Mouse (Mus musculus) lung, embryonic 16.5 days (tissue): Measurements from ENCODE around the gene Ano4. TPM values are rescaled to one million over a fixed set of nuclear protein-coding genes. Genes with fewer than 3 reads are reported as not detected.

Experiments
- ATAC-seq: fragments of 200-750 bp; cut with Nextera tagmentation; 2 replicates; pipeline ENCODE4 v1.8.0; 2017; ENCODE audit warnings: low read depth, mild to moderate bottlenecking, moderate library complexity
- H3K27ac ChIP-seq: fragments of 300-500 bp; sonication (generic); 2 replicates; pipeline ENCODE4 v1.5.1; 2014; ENCODE audit warnings: mild to moderate bottlenecking, control low read depth, low read length
- H3K27me3 ChIP-seq: fragments of 300-500 bp; sonication (generic); 2 replicates; pipeline ENCODE4 v1.6.1; 2014; ENCODE audit warnings: low read depth, low read length, mixed read lengths; ENCODE audit not compliant: control insufficient read depth, insufficient read depth
- H3K36me3 ChIP-seq: fragments of 300-500 bp; sonication (generic); 2 replicates; pipeline ENCODE4 v1.6.1; 2014; ENCODE audit warnings: low read length; ENCODE audit not compliant: control insufficient read depth, insufficient read depth
- H3K4me1 ChIP-seq: fragments of 300-500 bp; sonication (generic); replicated peaks from 2 replicates; pipeline ENCODE4 v1.6.1; 2014; ENCODE audit warnings: low read length, mixed read lengths; ENCODE audit not compliant: control insufficient read depth, insufficient read depth
- H3K4me2 ChIP-seq: fragments of 300-500 bp; sonication (generic); 2 replicates; pipeline ENCODE4 v1.6.1; 2014; ENCODE audit warnings: low read depth, low read length, control low read depth
- H3K4me3 ChIP-seq: fragments of 300-500 bp; sonication (generic); 2 replicates; pipeline ENCODE4 v1.5.1; 2014; ENCODE audit warnings: mild to moderate bottlenecking, low read length, control low read depth
- H3K9ac ChIP-seq: fragments of 300-500 bp; sonication (generic); 2 replicates; pipeline ENCODE4 v1.6.1; 2014; ENCODE audit warnings: low read length, control low read depth
- H3K9me3 ChIP-seq: fragments of 300-500 bp; sonication (generic); 2 replicates; pipeline ENCODE4 v1.6.1; 2016; ENCODE audit warnings: low read length; ENCODE audit not compliant: control insufficient read depth
- WGBS: fragments of 180-500 bp; shearing (Covaris S2); extraction: QIAGEN DNeasy Blood & Tissue Kit; methylation state at CpG from one replicate; pipeline ENCODE4 v1.1.7; 2014; 5-methylcytosine and 5-hydroxymethylcytosine counted together
- polyA plus RNA-seq: library from polyadenylated mRNA; unstranded; fragments of >200 nt; fragmentation: Nextera tagmentation; extraction: Ambion mirVana; gene quantifications from 2 replicates; pipeline ENCODE4 v1.2.1, GENCODE M21; 2015

Gene Ano4
- polyA plus RNA-seq, 1 experiment from 2014 or later = 0.74 TPM

- H3K4me2 ChIP-seq = no peak overlapping the region
- peak; percentile 23; the same call in 1 of the 2 replicates for ATAC-seq
Measured at GRCm38 (mm10) chr10:88970951-88971725, 373.4 kb downstream of the Ano4 start.

DNA sequence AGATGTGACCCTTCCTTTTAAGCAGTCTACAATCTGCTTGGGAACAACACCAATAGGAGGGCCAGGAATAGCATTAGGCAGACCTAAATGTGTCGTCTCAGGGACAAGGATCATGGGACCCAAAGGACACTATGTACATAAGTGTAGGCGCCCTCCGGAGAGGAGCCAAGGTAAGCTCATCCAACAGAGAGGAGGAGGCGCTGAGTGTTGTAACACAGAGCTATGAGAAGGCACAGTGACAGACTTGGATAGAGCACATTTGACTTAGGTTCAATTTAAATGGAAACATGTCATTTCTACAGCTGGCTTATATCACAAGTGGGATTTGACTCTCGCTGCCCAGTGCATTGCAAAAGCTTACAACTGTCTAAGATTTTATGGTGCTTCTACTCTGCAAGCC is 376.0 kb downstream of the Ano4 start:
- no peak overlapping the region for H3K9ac ChIP-seq
- 76% methylated on average over 5 of the region's 5 CpGs for WGBS
- no peaks in the 10 kb centered on the region for H3K27me3 ChIP-seq
- no peaks in the 10 kb centered on the region for H3K36me3 ChIP-seq
- no peaks in the 10 kb centered on the region for H3K9me3 ChIP-seq
- no peak for ATAC-seq
- H3K4me1 ChIP-seq = no peaks in the 10 kb centered on the region
- no peak overlapping the region for H3K4me2 ChIP-seq
- H3K4me3 ChIP-seq = no peak overlapping the region
- no peak overlapping the region for H3K27ac ChIP-seq

More at GRCm38 (mm10) chr10:88970951-88971725, 373.4 kb downstream of the Ano4 start:
- H3K27ac ChIP-seq = no peak overlapping the region
- no peaks in the 10 kb centered on the region for H3K4me1 ChIP-seq
- 63% methylated on average over 7 of the region's 7 CpGs for WGBS
- H3K9ac ChIP-seq = no peak overlapping the region
- H3K4me3 ChIP-seq = no peak overlapping the region
- H3K36me3 ChIP-seq = no peaks in the 10 kb centered on the region
- H3K9me3 ChIP-seq = no peaks in the 10 kb centered on the region
- H3K27me3 ChIP-seq = no peaks in the 10 kb centered on the region

DNA sequence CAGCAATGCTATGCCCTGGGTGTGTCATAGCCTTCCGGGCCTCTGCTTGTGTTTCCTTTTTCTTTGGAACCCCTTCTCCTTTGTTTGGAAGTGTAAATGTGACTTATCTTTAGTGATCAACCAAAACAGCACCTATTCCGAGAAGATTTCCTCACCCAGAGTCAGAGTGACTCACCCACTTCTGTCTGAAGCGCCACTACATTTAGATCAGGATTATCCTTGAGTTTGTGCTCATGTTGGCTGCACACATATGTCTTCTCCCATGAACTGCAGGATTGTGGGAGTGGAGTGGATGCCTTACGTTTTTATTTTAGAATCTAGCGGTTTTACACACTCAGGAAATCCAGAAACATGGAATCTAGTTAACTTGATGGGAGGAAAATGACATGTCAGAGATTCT is 383.8 kb downstream of the Ano4 start:
- ATAC-seq = no peak
- 78% methylated on average over 5 of the region's 5 CpGs for WGBS

GRCm38 (mm10) chr10:88950297-88950653 is 394.3 kb downstream of the Ano4 start:
- 69% methylated on average over 4 of the region's 4 CpGs for WGBS
- no peaks in the 10 kb centered on the region for H3K36me3 ChIP-seq

More for the DNA sequence above, 383.8 kb downstream of the Ano4 start:
- Histone ChIP-seq H3K4me1 (no peaks in the 10 kb centered on the region), H3K4me2 (no peak overlapping the region), H3K36me3 (no peaks in the 10 kb centered on the region), H3K27ac (no peak overlapping the region), H3K27me3 (no peaks in the 10 kb centered on the region), H3K9ac (no peak overlapping the region), H3K9me3 (no peaks in the 10 kb centered on the region), H3K4me3 (no peak overlapping the region)

DNA sequence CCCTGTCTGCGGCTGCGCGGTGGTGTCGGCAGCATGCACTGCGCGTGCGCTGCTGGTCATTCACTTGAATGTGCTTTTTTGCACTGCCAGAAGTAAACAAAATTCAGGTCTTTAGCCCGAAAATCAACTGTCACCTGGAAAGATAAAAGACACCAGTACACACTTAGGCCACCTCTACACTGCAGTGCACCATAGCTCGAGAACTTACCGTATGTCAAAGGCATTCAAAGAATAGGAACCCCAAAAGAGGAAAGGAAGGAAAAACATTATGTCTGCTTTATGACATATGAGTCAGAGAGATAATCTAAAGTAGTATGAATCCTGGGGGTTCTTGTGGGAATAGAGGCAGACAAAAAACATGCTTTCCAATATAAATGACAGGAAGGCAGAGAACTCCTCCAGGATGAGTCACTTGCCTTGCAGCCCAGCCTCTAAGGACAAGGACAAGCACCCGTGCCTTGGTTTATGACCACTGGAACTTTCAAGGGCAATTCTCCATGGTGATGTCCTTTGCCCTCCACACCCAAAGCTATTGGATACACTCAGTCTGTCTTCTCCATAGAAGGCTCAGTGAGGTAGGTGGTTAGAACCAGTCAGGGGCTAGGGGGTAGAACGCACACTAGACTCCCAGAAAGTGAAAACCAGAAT is 394.8 kb downstream of the Ano4 start:
- 80% methylated on average over 12 of the region's 12 CpGs for WGBS

More at GRCm38 (mm10) chr10:88950297-88950653, 394.3 kb downstream of the Ano4 start:
- Histone ChIP-seq H3K4me2 (no peak overlapping the region), H3K4me3 (no peak overlapping the region), H3K4me1 (no peaks in the 10 kb centered on the region), H3K27me3 (no peaks in the 10 kb centered on the region), H3K9me3 (no peaks in the 10 kb centered on the region), H3K27ac (no peak overlapping the region), H3K9ac (no peak overlapping the region)
- no peak for ATAC-seq

More for the DNA sequence above, 394.8 kb downstream of the Ano4 start:
- H3K4me3 ChIP-seq = no peak overlapping the region
- no peaks in the 10 kb centered on the region for H3K27me3 ChIP-seq
- ATAC-seq = no peak
- no peaks in the 10 kb centered on the region for H3K36me3 ChIP-seq
- no peak overlapping the region for H3K9ac ChIP-seq
- H3K9me3 ChIP-seq = no peaks in the 10 kb centered on the region
- no peak overlapping the region for H3K27ac ChIP-seq
- H3K4me1 ChIP-seq = no peaks in the 10 kb centered on the region
- H3K4me2 ChIP-seq = no peak overlapping the region

Other genes with a start within 250 kb of the Ano4 start
- gene Gas2l3, start 99.2 kb upstream of the Ano4 start, polyA plus RNA-seq = 20.3 and 24.1 TPM in 2 replicates
- 0.16 TPM in 1 of 2 replicates, not detected in the other for gene Nr1h4, start 188.8 kb upstream of the Ano4 start, polyA plus RNA-seq